Mouse (Mus musculus): Measurements from ENCODE around the gene Sav1. TPM values are rescaled to one million over a fixed set of nuclear protein-coding genes. Genes with fewer than 3 reads are reported as not detected.

Gene Sav1
- total RNA-seq (2012; rRNA removed) (17.8 and 20.4 TPM in 2 replicates), polyA plus RNA-seq (2012; ENCODE audit: insufficient read depth in 1 of 2, insufficient read length in 2 of 2, low read depth in 1 of 2, low replicate concordance in 2 of 2, missing spikeins in 1 of 2) (10 to 100 TPM; 47.8 to 96.2 TPM)

DNA sequence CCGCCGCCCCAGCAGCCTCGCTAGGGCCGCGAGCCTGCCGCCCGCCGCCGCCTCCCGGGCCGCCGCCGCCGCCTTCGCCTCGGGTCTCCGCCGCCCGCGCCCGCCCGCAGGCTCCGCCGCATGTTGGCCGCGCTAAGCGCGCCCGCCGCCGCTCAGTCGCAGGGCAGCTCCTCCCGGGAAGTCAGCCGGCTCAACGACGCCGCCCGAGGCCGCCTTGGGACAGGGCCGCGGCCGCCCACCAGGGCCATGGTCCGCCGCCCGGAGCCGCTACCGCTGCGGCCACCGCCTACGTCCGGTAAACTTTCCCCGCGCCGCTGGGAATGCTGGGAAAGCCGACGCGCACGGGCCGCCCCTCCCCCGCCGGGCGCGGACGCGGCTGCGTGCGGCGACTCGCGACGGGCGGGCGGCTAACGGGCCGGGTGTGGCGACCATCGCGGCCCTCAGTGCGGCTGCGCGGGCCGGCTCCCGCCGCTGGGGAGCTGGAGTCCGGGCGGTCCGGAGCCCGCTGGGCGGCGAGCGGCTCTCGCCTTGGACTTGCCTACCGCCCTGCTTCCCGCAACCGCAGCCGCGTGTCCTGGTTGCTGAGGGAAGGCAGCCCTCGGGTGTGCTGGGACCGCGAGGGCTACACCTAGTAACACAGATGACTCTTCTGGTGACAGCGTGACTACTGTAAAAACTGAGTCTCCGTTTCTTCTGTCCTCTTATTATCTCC is at the start of gene Sav1:
Gene Sav1, minus strand, starts transcription at position 217 of the 712 bp plus-strand sequence.
- peak; percentile 79 for DNase-seq (ENCODE audit: low read depth, low spot score)
- peaks cover 3 to 26% of the 10 kb centered on the region in 2 experiments for H3K36me3 ChIP-seq (ENCODE audit: control insufficient read depth in 1 of 2, insufficient read depth in 2 of 2, low read length in 2 of 2)
- no peaks in the 10 kb centered on the region for H3K27me3 ChIP-seq (ENCODE audit: control insufficient read depth in 1 of 2, insufficient read depth in 2 of 2, low read length in 2 of 2)
- peaks cover 0 to 7% of the 10 kb centered on the region in 2 experiments; a peak in 2 of 4 replicates for H3K4me1 ChIP-seq (ENCODE audit: control insufficient read depth in 1 of 2, insufficient read depth in 2 of 2, low read length in 2 of 2)
- H3K9me3 ChIP-seq (replicated peaks; ENCODE audit: insufficient read depth, low read length) = no peaks in the 10 kb centered on the region
- peak within 1 kb of the TSS; percentile 74 to 91 for H3K4me3 ChIP-seq (ENCODE audit: control insufficient read depth in 1 of 2, insufficient read depth in 1 of 2, low read depth in 2 of 2, low read length in 2 of 2)
- H3K79me2 ChIP-seq (ENCODE audit: control insufficient read depth, insufficient read depth, low read length, poor library complexity) = peaks cover 35% of the 10 kb centered on the region
- H3K27ac ChIP-seq (ENCODE audit: control insufficient read depth, low read depth, low read length) = peak within 1 kb of the TSS; percentile 91
- peak within 1 kb of the TSS; percentile 100 for H3K9ac ChIP-seq (ENCODE audit: control insufficient read depth, low read depth, low read length, poor library complexity, severe bottlenecking)
- TF ChIP-seq NRF1 (IDR thresholded peaks at IDR 0.05; ENCODE audit: insufficient read depth, low read depth, low read length, poor library complexity, severe bottlenecking) = peak; percentile 83
- no peak for TF ChIP-seq SMC3 (IDR thresholded peaks at IDR 0.05; ENCODE audit: low read depth, low read length)
- TF ChIP-seq TCF12 (IDR thresholded peaks at IDR 0.05; ENCODE audit: low read depth, low read length) = 0 out of 2 replicates have a peak, but pooled peaks have one; percentile 23
- no peak for TF ChIP-seq JUND (IDR thresholded peaks at IDR 0.05; ENCODE audit: low read depth, low read length)
- TF ChIP-seq MAZ (IDR thresholded peaks at IDR 0.05; ENCODE audit: low read depth, low read length) = no peak
- TF ChIP-seq TAL1 (IDR thresholded peaks at IDR 0.05; ENCODE audit: low read length) = no peak
- TF ChIP-seq BHLHE40 (IDR thresholded peaks at IDR 0.05; ENCODE audit: borderline replicate concordance, low read depth, low read length) = peak; percentile 48; the same call in 1 of the 2 replicates
- peak; percentile 89 for TF ChIP-seq ZMIZ1 (IDR thresholded peaks at IDR 0.05; ENCODE audit: low read depth, low read length)
- TF ChIP-seq SIN3A (IDR thresholded peaks at IDR 0.05; ENCODE audit: low read length) = peak; percentile 67; the same call in 1 of the 2 replicates
- peak; percentile 5; the same call in 1 of the 2 replicates for TF ChIP-seq ELF1 (IDR thresholded peaks at IDR 0.05; ENCODE audit: low read depth, low read length)
- no peak for TF ChIP-seq CTCF (IDR thresholded peaks at IDR 0.05 in 2 of 3, conservative IDR thresholded peaks at IDR 0.05 in 1 of 3; ENCODE audit: control insufficient read depth in 1 of 3, insufficient read depth in 1 of 3, low read depth in 2 of 3, low read length in 3 of 3, poor library complexity in 1 of 3, severe bottlenecking in 1 of 3)
- peak; percentile 51; the same call in 1 of the 2 replicates for TF ChIP-seq TBP (IDR thresholded peaks at IDR 0.05; ENCODE audit: low read depth, low read length)
- no peak for TF ChIP-seq CHD1 (IDR thresholded peaks at IDR 0.05; ENCODE audit: low read depth, low read length)
- TF ChIP-seq ZC3H11A (IDR thresholded peaks at IDR 0.05; ENCODE audit: low read depth, low read length) = no peak
- peak; percentile 95 for TF ChIP-seq NELFE (IDR thresholded peaks at IDR 0.05; ENCODE audit: low read depth, low read length)
- no peak for TF ChIP-seq ZNF384 (IDR thresholded peaks at IDR 0.05; ENCODE audit: low read depth, low read length)
- no peak for TF ChIP-seq GABPA (IDR thresholded peaks at IDR 0.05; ENCODE audit: low read depth, low read length)
- TF ChIP-seq CHD2 (IDR thresholded peaks at IDR 0.05; ENCODE audit: low read length) = no peak
- no peak for TF ChIP-seq MYB (IDR thresholded peaks at IDR 0.05; ENCODE audit: low read depth, low read length)
- TF ChIP-seq KAT2A (conservative IDR thresholded peaks at IDR 0.05; ENCODE audit: low read depth, low read length) = no peak; the same call in 1 of the 2 replicates
- no peak for TF ChIP-seq ZKSCAN1 (IDR thresholded peaks at IDR 0.05; ENCODE audit: low read depth, low read length)
- TF ChIP-seq MAX (IDR thresholded peaks at IDR 0.05; ENCODE audit: low read length) = peak; percentile 13; the same call in 1 of the 2 replicates
- TF ChIP-seq EP300 (IDR thresholded peaks at IDR 0.05; ENCODE audit: low read depth in 1 of 2, low read length in 2 of 2) = no peak
- TF ChIP-seq RAD21 (IDR thresholded peaks at IDR 0.05; ENCODE audit: low read depth, low read length) = no peak
- peak; percentile 69; the same call in 1 of the 2 replicates for TF ChIP-seq POLR2AphosphoS2 (IDR thresholded peaks at IDR 0.05; ENCODE audit: low read length)
- TF ChIP-seq HCFC1 (IDR thresholded peaks at IDR 0.05; ENCODE audit: low read depth, low read length) = peak; percentile 70
- peak; percentile 56; the same call in 1 of the 2 replicates for TF ChIP-seq MYC (IDR thresholded peaks at IDR 0.05; ENCODE audit: low read depth, low read length)
- TF ChIP-seq E2F4 (IDR thresholded peaks at IDR 0.05; ENCODE audit: borderline replicate concordance, low read depth, low read length) = no peak
- TF ChIP-seq ETS1 (IDR thresholded peaks at IDR 0.05; ENCODE audit: low read depth, low read length) = no peak
- TF ChIP-seq MEF2A (IDR thresholded peaks at IDR 0.05; ENCODE audit: extremely low read depth, insufficient replicate concordance, low read depth, low read length, poor library complexity, severe bottlenecking) = no peak
- TF ChIP-seq MXI1 (IDR thresholded peaks at IDR 0.05; ENCODE audit: low read depth, low read length) = peak; percentile 83
- TF ChIP-seq USF2 (IDR thresholded peaks at IDR 0.05; ENCODE audit: borderline replicate concordance in 1 of 2, insufficient read depth in 1 of 2, low read depth in 1 of 2, low read length in 2 of 2) = no peak
- TF ChIP-seq UBTF (IDR thresholded peaks at IDR 0.05; ENCODE audit: borderline replicate concordance, insufficient read depth, low read depth, low read length) = no peak
- TF ChIP-seq POLR2A (IDR thresholded peaks at IDR 0.05; ENCODE audit: control insufficient read depth in 1 of 2, insufficient read depth in 1 of 2, low read depth in 1 of 2, low read length in 2 of 2, poor library complexity in 1 of 2) = peak; percentile 96 to 99
- no peak for TF ChIP-seq MAFK (IDR thresholded peaks at IDR 0.05; ENCODE audit: borderline replicate concordance, low read depth, low read length)
